Mouse (Mus musculus): ENCODE measurements around the gene Npepl1. TPM values are rescaled to one million over a fixed set of nuclear protein-coding genes. Genes with fewer than 3 reads are reported as not detected.

The Npepl1 gene
- polyA plus RNA-seq, 1 experiment = not detected

DNA sequence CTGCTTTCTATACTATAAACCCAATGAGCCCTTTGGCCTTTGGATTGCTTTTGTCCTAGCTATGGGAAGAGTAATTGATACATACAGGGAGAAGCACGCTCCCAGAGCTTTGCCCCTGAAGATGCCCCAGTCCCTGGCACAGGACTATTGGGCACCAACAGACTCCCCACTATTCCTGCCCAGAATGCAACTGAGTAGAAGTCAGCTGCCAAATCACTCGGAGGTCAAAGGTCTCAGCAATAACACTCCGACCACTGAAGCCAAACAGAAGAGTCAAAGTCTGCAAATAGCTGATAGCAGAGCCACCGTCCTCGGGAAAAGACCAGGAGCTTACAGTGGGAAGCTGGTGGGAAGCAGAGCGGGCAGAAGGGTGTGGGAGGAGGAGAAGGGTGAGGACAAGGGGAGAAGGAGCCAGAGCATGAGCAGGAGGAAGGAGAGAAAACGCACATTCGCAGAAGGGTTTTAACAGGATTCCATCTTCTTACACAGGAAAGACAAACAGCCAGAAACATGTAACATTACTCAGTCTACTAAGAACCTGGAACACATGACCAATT lies 22.3 kb downstream of the Npepl1 start:
- Histone ChIP-seq H3K27ac (ENCODE audit: insufficient read depth, low read depth, low read length) (no peak overlapping the region), H3K4me1 (ENCODE audit: control insufficient read depth, insufficient read depth, low read length) (peaks cover under 1% of the 10 kb centered on the region), H3K4me3 (ENCODE audit: insufficient read depth, low read depth, low read length) (no peak overlapping the region)
- TF ChIP-seq POLR2A (IDR thresholded peaks at IDR 0.05; ENCODE audit: insufficient read depth, low read depth, low read length) (no peak), CTCF (IDR thresholded peaks at IDR 0.05; ENCODE audit: insufficient read depth, low read depth, low read length) (no peak)
- WGBS = 96% methylated on average over 8 of the region's 8 CpGs

DNA sequence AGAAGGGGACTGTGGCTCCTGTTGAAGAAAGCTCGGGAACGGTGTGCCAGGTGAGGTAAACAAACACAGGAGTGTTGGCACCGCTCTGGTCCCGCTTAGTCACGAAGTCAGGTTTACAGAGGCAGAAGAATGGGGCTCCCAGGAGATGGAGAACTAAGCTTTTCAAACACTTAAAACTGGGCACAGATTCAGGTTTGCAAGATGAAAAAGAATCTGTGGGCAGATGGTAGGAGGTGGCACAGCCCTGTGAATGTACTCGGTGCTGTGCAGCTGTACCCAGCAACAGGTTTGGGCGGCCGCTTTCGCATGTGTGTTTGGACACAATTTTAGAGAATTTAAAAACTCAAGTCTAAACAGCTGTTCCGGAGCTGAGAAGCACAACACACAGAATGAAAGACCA lies 48.9 kb downstream of the Npepl1 start:
- Histone ChIP-seq H3K4me1 (ENCODE audit: control insufficient read depth, insufficient read depth, low read length) (no peaks in the 10 kb centered on the region), H3K4me3 (ENCODE audit: insufficient read depth, low read depth, low read length) (no peak overlapping the region), H3K27ac (ENCODE audit: insufficient read depth, low read depth, low read length) (no peak overlapping the region)
- whole genome bisulfite sequencing = 54% methylated on average over 10 of the region's 10 CpGs
- TF ChIP-seq CTCF (IDR thresholded peaks at IDR 0.05; ENCODE audit: insufficient read depth, low read depth, low read length) (no peak), POLR2A (IDR thresholded peaks at IDR 0.05; ENCODE audit: insufficient read depth, low read depth, low read length) (no peak)

DNA sequence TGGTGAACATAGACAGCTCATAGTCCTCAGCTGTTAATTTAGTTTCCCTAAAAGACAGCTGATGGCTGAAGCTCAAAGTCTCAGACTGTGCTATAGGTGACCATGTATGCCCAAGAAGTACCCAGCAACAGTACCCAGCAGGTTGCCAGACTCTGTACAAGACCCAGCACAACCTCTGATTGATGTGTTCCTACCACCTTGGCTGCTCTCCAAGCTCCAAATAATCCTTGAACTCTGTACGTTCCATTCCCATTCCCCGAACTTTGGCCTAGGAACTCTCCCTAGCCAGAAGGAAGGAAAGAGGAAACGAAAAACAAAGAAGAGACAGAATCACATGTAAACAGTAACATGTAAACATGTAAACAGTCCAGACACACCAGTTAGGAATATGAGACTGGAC lies 50.3 kb downstream of the Npepl1 start:
- H3K4me3 ChIP-seq (ENCODE audit: insufficient read depth, low read depth, low read length) = no peak overlapping the region
- no peaks in the 10 kb centered on the region for H3K4me1 ChIP-seq (ENCODE audit: control insufficient read depth, insufficient read depth, low read length)
- 74% methylated on average over 3 of the region's 3 CpGs for WGBS
- no peak for TF ChIP-seq POLR2A (IDR thresholded peaks at IDR 0.05; ENCODE audit: insufficient read depth, low read depth, low read length)
- TF ChIP-seq CTCF (IDR thresholded peaks at IDR 0.05; ENCODE audit: insufficient read depth, low read depth, low read length) = no peak
- H3K27ac ChIP-seq (ENCODE audit: insufficient read depth, low read depth, low read length) = no peak overlapping the region

Other genes starting within 250 kb of the Npepl1 start
- 78.7 TPM in 1 of 2 replicates, not detected in the other for gene Stx16, start 34.0 kb upstream of the Npepl1 start, polyA plus RNA-seq (2012; ENCODE audit: insufficient read depth, insufficient read length, low replicate concordance, missing spikeins)
- gene Gnas, start 174.0 kb downstream of the Npepl1 start, polyA plus RNA-seq (2012; ENCODE audit: insufficient read depth, insufficient read length, low replicate concordance, missing spikeins) = 195 and 698 TPM in 2 replicates
- not detected in 2 replicates for gene Gm20721, start 236.4 kb downstream of the Npepl1 start, polyA plus RNA-seq (2012; ENCODE audit: insufficient read depth, insufficient read length, low replicate concordance, missing spikeins)

All from olfactory bulb, adult 2 months (tissue).